Mouse (Mus musculus): ENCODE measurements around the gene Gtsf1.

GRCm38 (mm10) chr15:103359122-103359510, 71.2 kb downstream of the Gtsf1 start:
- no peak for TF ChIP-seq POLR2A (IDR thresholded peaks at IDR 0.05; ENCODE audit: control insufficient read depth, extremely low read depth, insufficient read depth, low read length, poor library complexity)
- TF ChIP-seq CTCF (IDR thresholded peaks at IDR 0.05; ENCODE audit: borderline replicate concordance, control insufficient read depth, extremely low read depth, insufficient read depth, low read length, poor library complexity): no peak

Measured in thymus, adult 2 months (tissue).